Mouse (Mus musculus): ENCODE results near the gene Tmem87a. TPM values are rescaled to one million over a fixed set of nuclear protein-coding genes. Genes with fewer than 3 reads are reported as not detected.

Tmem87a gene
- total and polyA plus RNA-seq, 3 experiments, result 23.9 to 28.0 TPM; not detected in 1

GRCm38 (mm10) chr2:120312276-120312825, 91.6 kb downstream of the Tmem87a start:
- H3K4me3 ChIP-seq (ENCODE audit: control insufficient read depth in 1 of 2, insufficient read depth in 1 of 2, low read depth in 2 of 2, low read length in 2 of 2), result no peak overlapping the region
- H3K27me3 ChIP-seq (ENCODE audit: control insufficient read depth in 1 of 2, insufficient read depth in 2 of 2, low read length in 2 of 2), result no peaks in the 10 kb centered on the region; a peak in 1 of 4 replicates
- H3K79me2 ChIP-seq (ENCODE audit: control insufficient read depth, insufficient read depth, low read length, poor library complexity), result no peaks in the 10 kb centered on the region
- no peak overlapping the region for H3K27ac ChIP-seq (ENCODE audit: control insufficient read depth, low read depth, low read length)
- no peaks in the 10 kb centered on the region for H3K4me1 ChIP-seq (ENCODE audit: control insufficient read depth in 1 of 2, insufficient read depth in 2 of 2, low read length in 2 of 2)
- TF ChIP-seq GATA1 (IDR thresholded peaks at IDR 0.05; ENCODE audit: low read depth, low read length) (no peak), CHD2 (IDR thresholded peaks at IDR 0.05; ENCODE audit: low read length) (no peak), UBTF (IDR thresholded peaks at IDR 0.05; ENCODE audit: borderline replicate concordance, insufficient read depth, low read depth, low read length) (no peak), ZNF384 (IDR thresholded peaks at IDR 0.05; ENCODE audit: low read depth, low read length) (no peak), MAZ (IDR thresholded peaks at IDR 0.05; ENCODE audit: low read depth, low read length) (no peak), MAX (IDR thresholded peaks at IDR 0.05; ENCODE audit: low read length) (no peak), GABPA (IDR thresholded peaks at IDR 0.05; ENCODE audit: low read depth, low read length) (no peak), POLR2A (IDR thresholded peaks at IDR 0.05; ENCODE audit: control insufficient read depth in 1 of 2, insufficient read depth in 1 of 2, low read depth in 1 of 2, low read length in 2 of 2, poor library complexity in 1 of 2) (no peak), USF2 (IDR thresholded peaks at IDR 0.05; ENCODE audit: borderline replicate concordance in 1 of 2, insufficient read depth in 1 of 2, low read depth in 1 of 2, low read length in 2 of 2) (no peak), E2F4 (IDR thresholded peaks at IDR 0.05; ENCODE audit: borderline replicate concordance, low read depth, low read length) (no peak), TBP (IDR thresholded peaks at IDR 0.05; ENCODE audit: low read depth, low read length) (no peak), TAL1 (IDR thresholded peaks at IDR 0.05; ENCODE audit: low read length) (no peak), RAD21 (IDR thresholded peaks at IDR 0.05; ENCODE audit: low read depth, low read length) (no peak), ZC3H11A (IDR thresholded peaks at IDR 0.05; ENCODE audit: low read depth, low read length) (no peak), POLR2AphosphoS5 (IDR thresholded peaks at IDR 0.05; ENCODE audit: borderline replicate concordance, low read depth, low read length) (no peak), ZKSCAN1 (IDR thresholded peaks at IDR 0.05; ENCODE audit: low read depth, low read length) (no peak), NELFE (IDR thresholded peaks at IDR 0.05; ENCODE audit: low read depth, low read length) (no peak), HCFC1 (IDR thresholded peaks at IDR 0.05; ENCODE audit: low read depth, low read length) (no peak)
- H3K36me3 ChIP-seq (ENCODE audit: control insufficient read depth in 1 of 2, insufficient read depth in 2 of 2, low read length in 2 of 2), result no peaks in the 10 kb centered on the region
- no peak overlapping the region for H3K9ac ChIP-seq (ENCODE audit: control insufficient read depth, low read depth, low read length, poor library complexity, severe bottlenecking)
- no peaks in the 10 kb centered on the region for H3K9me3 ChIP-seq (replicated peaks; ENCODE audit: insufficient read depth, low read length)
- no peak for DNase-seq (ENCODE audit: low read depth, low spot score)

Other genes starting within 250 kb of the Tmem87a start
- gene Ehd4, start 249.5 kb downstream of the Tmem87a start, total RNA-seq (2012; rRNA removed), result 14.1 and 15.8 TPM in 2 replicates
- 10 to 100 TPM in 1 of 2 experiments, not detected in 1; 35.5 TPM for gene Ehd4, start 249.5 kb downstream of the Tmem87a start, polyA plus RNA-seq (2012; ENCODE audit: insufficient read depth in 1 of 2, insufficient read length in 2 of 2, low read depth in 1 of 2, low replicate concordance in 2 of 2, missing spikeins in 1 of 2)
- gene Pla2g4e, start 158.8 kb downstream of the Tmem87a start, total RNA-seq (2012; rRNA removed), result not detected in 2 replicates
- not detected for gene Pla2g4e, start 158.8 kb downstream of the Tmem87a start, polyA plus RNA-seq (2012; ENCODE audit: insufficient read depth in 1 of 2, insufficient read length in 2 of 2, low read depth in 1 of 2, low replicate concordance in 2 of 2, missing spikeins in 1 of 2)
- gene Pla2g4d, start 114.9 kb downstream of the Tmem87a start, total RNA-seq (2012; rRNA removed), result not detected in 2 replicates
- gene Pla2g4d, start 114.9 kb downstream of the Tmem87a start, polyA plus RNA-seq (2012; ENCODE audit: insufficient read depth in 1 of 2, insufficient read length in 2 of 2, low read depth in 1 of 2, low replicate concordance in 2 of 2, missing spikeins in 1 of 2), result not detected
- 0.07 TPM in 1 of 2 replicates, not detected in the other for gene Pla2g4f, start 89.9 kb downstream of the Tmem87a start, total RNA-seq (2012; rRNA removed)
- not detected for gene Pla2g4f, start 89.9 kb downstream of the Tmem87a start, polyA plus RNA-seq (2012; ENCODE audit: insufficient read depth in 1 of 2, insufficient read length in 2 of 2, low read depth in 1 of 2, low replicate concordance in 2 of 2, missing spikeins in 1 of 2)
- 20.8 and 20.9 TPM in 2 replicates for gene Vps39, start 51.0 kb downstream of the Tmem87a start, total RNA-seq (2012; rRNA removed)
- 10 to 100 TPM in 1 of 2 experiments, not detected in 1; 19.6 TPM for gene Vps39, start 51.0 kb downstream of the Tmem87a start, polyA plus RNA-seq (2012; ENCODE audit: insufficient read depth in 1 of 2, insufficient read length in 2 of 2, low read depth in 1 of 2, low replicate concordance in 2 of 2, missing spikeins in 1 of 2)
- gene Ganc, start 217 bp downstream of the Tmem87a start, total RNA-seq (2012; rRNA removed), result 2.0 and 3.1 TPM in 2 replicates
- 1 to 10 TPM in 1 of 2 experiments, not detected in 1; 4.4 TPM for gene Ganc, start 217 bp downstream of the Tmem87a start, polyA plus RNA-seq (2012; ENCODE audit: insufficient read depth in 1 of 2, insufficient read length in 2 of 2, low read depth in 1 of 2, low replicate concordance in 2 of 2, missing spikeins in 1 of 2)
- gene Capn3, start 51.9 kb upstream of the Tmem87a start, total RNA-seq (2012; rRNA removed), result not detected in 2 replicates
- gene Capn3, start 51.9 kb upstream of the Tmem87a start, polyA plus RNA-seq (2012; ENCODE audit: insufficient read depth in 1 of 2, insufficient read length in 2 of 2, low read depth in 1 of 2, low replicate concordance in 2 of 2, missing spikeins in 1 of 2), result not detected
- gene Zfp106, start 159.7 kb upstream of the Tmem87a start, total RNA-seq (2012; rRNA removed), result 63.9 and 78.8 TPM in 2 replicates
- 100 to 1,000 TPM in 1 of 2 experiments, 10 to 100 TPM in 1; 80.6 to 130 TPM for gene Zfp106, start 159.7 kb upstream of the Tmem87a start, polyA plus RNA-seq (2012; ENCODE audit: insufficient read depth in 1 of 2, insufficient read length in 2 of 2, low read depth in 1 of 2, low replicate concordance in 2 of 2, missing spikeins in 1 of 2)
- 41.5 and 50.8 TPM in 2 replicates for gene Snap23, start 163.6 kb upstream of the Tmem87a start, total RNA-seq (2012; rRNA removed)
- gene Snap23, start 163.6 kb upstream of the Tmem87a start, polyA plus RNA-seq (2012; ENCODE audit: insufficient read depth in 1 of 2, insufficient read length in 2 of 2, low read depth in 1 of 2, low replicate concordance in 2 of 2, missing spikeins in 1 of 2), result 10 to 100 TPM in 1 of 2 experiments, not detected in 1; 81.5 TPM
- 15.8 and 16.7 TPM in 2 replicates for gene Haus2, start 205.3 kb upstream of the Tmem87a start, total RNA-seq (2012; rRNA removed)
- gene Haus2, start 205.3 kb upstream of the Tmem87a start, polyA plus RNA-seq (2012; ENCODE audit: insufficient read depth in 1 of 2, insufficient read length in 2 of 2, low read depth in 1 of 2, low replicate concordance in 2 of 2, missing spikeins in 1 of 2), result 10 to 100 TPM in 1 of 2 experiments, not detected in 1; 14.5 TPM
- 8.1 and 11.1 TPM in 2 replicates for gene Lrrc57, start 205.4 kb upstream of the Tmem87a start, total RNA-seq (2012; rRNA removed)
- gene Lrrc57, start 205.4 kb upstream of the Tmem87a start, polyA plus RNA-seq (2012; ENCODE audit: insufficient read depth in 1 of 2, insufficient read length in 2 of 2, low read depth in 1 of 2, low replicate concordance in 2 of 2, missing spikeins in 1 of 2), result 10 to 100 TPM in 1 of 2 experiments, not detected in 1; 17.5 TPM
- 0.46 and 0.50 TPM in 2 replicates for gene Stard9, start 225.0 kb upstream of the Tmem87a start, total RNA-seq (2012; rRNA removed)
- 1 to 10 TPM in 1 of 2 experiments, not detected in 1; 1.1 TPM for gene Stard9, start 225.0 kb upstream of the Tmem87a start, polyA plus RNA-seq (2012; ENCODE audit: insufficient read depth in 1 of 2, insufficient read length in 2 of 2, low read depth in 1 of 2, low replicate concordance in 2 of 2, missing spikeins in 1 of 2)

Measured in MEL (cell line).